Mouse (Mus musculus) layer of hippocampus, adult 18-20 months (tissue): ENCODE data around the gene Cnnm4. TPM values are rescaled to one million over a fixed set of nuclear protein-coding genes. Genes with fewer than 3 reads are reported as not detected.
A peak's percentile ranks its signal among the peaks of the same experiment; 100 is the strongest.

Experiments
- DNase-seq, 2 experiments: peaks; one replicate each; pipeline ENCODE4 v3.0.0; 2022; ENCODE audit warnings: low spot score in 2 of 2
- total RNA-seq, 2 experiments: library from RNA; stranded (reverse); gene quantifications; 2 replicates each; pipeline ENCODE4 v1.2.3; 2021

The Cnnm4 gene
- total RNA-seq, 2 experiments from 2014 or later, result 15.6 to 16.6 TPM

DNA sequence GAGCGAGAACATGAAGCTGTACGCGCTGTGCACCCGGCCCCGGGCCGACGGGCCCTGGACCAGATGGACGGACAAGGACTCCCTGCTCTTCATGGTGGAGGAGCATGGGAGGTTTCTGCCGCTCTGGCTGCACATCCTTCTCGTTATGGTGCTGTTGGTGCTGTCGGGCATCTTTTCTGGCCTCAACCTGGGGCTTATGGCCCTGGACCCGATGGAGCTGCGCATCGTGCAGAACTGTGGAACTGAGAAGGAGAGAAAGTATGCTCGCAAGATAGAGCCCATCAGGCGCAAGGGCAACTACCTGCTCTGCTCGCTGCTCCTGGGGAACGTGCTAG, 653 bp downstream of the Cnnm4 start:
- no peak for DNase-seq

DNA sequence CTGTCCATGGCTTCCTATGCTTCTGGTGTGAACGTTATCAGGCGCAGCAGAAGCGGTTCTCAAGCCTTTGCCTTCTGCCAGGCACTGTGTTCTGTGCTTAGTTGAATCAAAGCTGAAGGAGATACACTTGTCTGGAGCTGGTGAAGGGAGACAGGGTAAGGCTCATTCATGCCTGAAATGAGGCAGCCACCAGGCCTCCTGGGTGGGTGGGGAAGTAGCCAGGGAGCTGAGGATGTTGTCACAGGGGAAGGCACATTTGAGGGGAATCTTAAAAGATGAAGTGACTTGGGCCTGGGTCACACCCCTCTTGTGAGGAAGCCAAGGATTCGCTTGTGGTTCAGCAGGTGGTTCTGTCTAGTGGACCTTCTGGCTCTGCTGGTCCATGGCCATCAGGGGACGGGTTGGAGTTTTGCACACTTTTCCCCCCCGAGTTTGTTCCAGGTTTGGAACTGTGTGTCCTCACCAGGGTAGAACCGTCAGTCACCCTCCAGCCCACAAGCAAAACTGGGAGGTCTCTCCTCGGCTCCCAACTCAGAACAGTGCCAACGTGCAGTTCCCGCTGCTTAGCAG, 1.9 kb downstream of the Cnnm4 start:
- DNase-seq, result no peak

GRCm38 (mm10) chr1:36474646-36475045, 3.2 kb downstream of the Cnnm4 start:
- DNase-seq, result no peak

DNA sequence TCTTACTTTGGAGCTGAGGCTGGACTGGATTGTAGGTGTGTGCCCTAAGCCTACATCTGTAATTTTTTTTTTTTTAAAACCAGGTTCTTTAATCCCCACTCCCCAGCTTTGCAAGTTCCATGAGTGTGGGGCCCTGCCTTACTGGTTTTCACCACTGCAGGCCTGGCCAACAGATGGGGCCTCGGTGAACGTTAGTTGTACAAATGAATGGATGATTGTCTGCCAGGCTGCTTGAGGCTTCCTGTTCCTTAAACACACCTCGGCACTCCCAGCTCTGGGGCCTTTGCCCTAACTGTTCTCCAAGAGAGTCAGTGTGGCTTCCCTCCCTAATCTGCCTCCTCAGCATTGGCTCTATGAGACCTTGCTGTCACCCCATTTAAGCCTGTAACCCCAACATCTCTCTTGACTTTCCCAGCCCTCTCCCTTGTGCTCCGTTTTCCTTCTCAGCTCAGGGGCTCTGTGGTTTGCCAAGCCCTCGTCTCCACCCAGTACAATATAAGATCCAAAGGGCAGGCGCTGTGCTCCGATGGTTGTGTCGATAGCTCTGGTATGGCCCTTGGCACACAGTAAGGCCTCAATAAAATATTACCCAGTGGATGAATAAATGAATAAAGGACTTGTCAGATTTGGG, 4.2 kb downstream of the Cnnm4 start:
- DNase-seq, result no peak

DNA sequence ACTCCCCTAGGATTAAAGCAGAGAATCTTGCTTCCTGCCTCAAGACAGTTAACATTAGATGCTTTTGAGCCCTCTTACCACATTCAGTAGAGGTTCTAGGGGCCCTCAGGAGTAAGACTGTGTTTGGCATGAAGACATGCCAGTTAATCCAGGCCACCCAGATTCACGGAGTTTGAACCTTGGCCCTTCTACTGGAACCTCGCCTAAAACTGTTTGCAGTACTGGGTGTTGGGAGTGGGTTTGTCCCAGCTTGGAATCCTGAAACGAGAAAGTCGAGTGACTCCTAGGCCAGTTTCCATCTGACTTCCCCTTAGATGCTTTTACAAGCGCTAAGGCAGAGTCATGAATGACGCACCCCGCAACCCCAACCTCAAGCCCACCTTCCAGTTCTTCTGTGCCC, 5.0 kb downstream of the Cnnm4 start:
- no peak for DNase-seq

DNA sequence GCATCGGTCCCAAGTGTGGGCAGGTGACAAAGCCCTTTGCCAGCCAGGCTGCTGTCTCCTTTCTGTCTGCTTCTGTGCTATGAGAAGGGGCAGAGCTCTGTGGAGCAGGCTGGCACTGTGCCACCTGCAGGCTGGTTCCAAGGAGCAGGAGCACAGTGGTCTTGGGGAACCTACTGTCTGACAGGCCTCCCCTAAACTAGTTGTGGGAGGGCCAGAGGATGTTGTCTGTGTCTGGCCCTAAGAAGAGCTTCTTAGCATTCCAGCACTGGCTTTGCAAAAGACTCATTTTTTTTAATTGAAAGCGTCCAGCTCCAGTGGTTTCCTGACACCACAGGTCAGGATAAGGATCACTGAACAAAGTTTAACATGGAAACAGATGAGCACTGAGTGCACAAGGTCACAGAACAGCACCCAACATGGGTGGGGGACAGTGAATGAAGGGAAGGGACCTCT, 6.9 kb downstream of the Cnnm4 start:
- no peak for DNase-seq

- DNase-seq, result no peak
Observed at GRCm38 (mm10) chr1:36479903-36480899, 8.8 kb downstream of the Cnnm4 start.

- no peak for DNase-seq
Observed at GRCm38 (mm10) chr1:36483825-36484224, 12.4 kb downstream of the Cnnm4 start.

DNA sequence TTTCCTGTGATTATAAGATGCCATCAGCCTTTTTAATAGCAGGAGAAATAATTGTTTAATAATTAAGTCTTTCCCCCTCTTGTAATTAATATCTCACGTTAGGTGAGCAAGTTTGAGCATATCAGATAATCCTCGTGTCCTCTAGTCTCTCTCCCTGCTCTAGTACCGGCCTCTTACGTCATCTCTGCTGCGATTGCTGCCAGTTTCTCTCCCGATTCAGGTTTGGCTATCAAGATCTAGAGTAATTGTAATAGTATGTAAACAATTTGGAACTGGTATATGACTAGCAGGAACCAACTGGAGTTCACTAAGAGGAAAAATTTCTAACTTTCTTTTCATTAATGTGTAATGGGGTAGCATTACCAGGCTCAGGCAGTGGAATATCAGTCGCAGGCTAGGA, 13.7 kb downstream of the Cnnm4 start:
- DNase-seq, result no peak

DNA sequence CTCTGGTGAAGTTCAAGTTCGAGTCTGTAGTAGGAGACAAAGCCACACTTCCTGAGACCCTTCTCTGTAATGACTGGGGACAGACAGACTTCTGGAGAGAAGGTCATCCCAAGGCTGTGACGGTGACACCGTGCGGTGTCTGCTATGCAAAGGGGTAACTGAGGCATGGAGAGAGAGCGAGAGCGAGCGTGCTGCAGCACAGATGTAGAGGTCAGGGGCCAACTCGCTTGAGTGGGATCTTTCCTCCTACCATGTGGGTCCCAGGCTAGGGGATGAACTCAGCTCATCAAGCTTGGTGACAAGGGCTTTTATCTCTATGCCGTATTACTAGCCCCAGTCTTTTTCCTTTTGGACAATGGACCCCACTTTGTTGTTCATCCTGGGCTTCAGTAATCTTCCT, 15.7 kb downstream of the Cnnm4 start:
- no peak for DNase-seq

GRCm38 (mm10) chr1:36489661-36490060, 18.2 kb downstream of the Cnnm4 start:
- DNase-seq, result no peak

DNA sequence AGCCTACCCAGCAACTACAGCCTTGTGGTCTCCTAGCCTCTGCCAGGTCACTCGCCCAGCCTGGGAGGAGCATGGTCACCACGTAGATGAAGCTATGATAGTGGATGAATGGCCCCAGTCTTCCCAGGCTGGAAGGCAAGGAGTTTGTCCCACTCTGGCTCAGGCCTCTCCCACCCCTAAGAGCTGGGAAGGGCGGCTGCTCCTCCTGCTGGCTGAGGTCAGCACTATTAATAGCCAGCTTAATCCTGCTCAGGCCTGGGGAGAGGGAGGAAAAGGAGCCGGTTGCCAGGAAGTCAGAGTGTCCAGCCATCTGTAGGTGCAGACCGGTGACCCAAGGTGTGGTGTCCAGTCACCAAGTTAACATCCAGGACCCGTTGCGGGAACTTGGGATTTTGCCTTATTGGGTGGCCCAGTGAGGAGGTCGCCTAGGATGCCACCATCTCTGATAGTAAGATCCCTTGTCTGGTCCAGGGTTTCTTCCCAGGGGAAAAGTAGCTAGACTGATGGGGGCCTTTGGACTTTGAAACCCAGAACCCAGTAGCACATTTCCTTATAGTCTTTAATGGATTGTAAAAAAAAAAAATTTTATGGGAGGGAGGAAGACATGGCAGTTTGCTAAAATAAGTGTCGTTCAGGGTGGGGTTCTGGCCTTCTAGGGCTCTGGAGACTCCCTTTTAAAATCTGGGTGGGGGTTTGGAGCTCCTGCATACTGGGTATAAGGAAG, 21.2 kb downstream of the Cnnm4 start:
- DNase-seq, result no peak

DNA sequence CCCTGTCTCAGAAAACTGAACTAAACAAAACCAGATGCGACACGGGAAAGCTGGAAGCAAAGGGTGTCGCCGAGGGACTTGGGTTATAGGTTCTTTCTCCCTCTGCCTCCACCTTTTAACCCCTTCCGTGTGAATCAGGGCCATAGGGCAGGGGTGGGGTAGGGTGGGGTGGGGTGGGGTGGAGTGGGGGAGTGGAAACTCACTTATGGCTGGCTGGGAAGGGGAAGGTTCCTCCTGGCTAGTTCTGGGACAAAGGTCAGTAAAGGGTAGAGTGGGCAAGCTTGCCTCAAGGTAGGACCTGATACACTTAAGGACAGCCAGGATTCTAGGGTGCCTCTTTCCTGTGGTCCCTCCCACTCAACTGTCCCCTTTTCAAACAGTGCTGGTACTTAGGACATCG, 21.9 kb downstream of the Cnnm4 start:
- no peak for DNase-seq

DNA sequence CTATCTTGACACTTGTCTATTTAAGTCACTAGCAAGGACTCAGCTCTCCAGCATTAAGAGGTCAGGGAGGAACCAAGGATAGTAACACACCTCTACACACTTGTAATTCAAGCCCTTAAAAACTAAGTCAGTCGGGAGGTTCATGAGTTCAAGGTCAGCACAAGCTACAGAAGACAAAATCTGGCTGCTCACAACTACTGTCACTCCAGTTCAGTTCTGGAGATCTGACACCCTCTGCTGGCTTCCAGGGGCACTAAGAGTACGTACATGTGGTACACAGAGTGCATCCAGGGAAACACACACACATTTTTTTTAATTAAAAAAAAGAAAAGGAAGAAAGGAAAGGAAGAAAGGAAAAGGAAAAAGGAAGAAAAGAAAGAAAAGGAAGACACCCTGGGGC, 25.3 kb downstream of the Cnnm4 start:
- DNase-seq, result peak in 1 of 2 experiments; percentile 59

- no peak for DNase-seq
Observed at GRCm38 (mm10) chr1:36497312-36497711, 25.9 kb downstream of the Cnnm4 start.

- peak; percentile 32 to 82 for DNase-seq
Observed at GRCm38 (mm10) chr1:36501261-36501660, 29.8 kb downstream of the Cnnm4 start.

DNA sequence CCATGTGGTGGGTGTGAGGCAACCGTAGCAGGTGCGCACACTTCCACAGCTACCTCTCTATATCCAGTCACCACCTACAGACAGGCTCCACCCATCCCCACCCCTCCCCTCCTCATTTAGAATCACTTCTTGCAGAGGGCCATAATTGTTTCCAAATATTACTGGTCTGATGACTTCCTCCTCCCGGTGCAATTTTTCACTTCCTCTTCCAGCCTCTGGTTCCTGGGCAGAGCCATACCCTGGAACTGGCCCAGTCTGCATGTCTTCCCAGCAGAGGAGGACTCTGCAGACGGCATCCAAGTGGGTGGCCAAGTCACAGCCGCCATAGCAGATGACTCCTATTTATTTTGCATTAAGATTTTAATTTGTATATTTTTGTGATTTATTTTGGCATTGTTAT, 36.8 kb downstream of the Cnnm4 start:
- no peak for DNase-seq

DNA sequence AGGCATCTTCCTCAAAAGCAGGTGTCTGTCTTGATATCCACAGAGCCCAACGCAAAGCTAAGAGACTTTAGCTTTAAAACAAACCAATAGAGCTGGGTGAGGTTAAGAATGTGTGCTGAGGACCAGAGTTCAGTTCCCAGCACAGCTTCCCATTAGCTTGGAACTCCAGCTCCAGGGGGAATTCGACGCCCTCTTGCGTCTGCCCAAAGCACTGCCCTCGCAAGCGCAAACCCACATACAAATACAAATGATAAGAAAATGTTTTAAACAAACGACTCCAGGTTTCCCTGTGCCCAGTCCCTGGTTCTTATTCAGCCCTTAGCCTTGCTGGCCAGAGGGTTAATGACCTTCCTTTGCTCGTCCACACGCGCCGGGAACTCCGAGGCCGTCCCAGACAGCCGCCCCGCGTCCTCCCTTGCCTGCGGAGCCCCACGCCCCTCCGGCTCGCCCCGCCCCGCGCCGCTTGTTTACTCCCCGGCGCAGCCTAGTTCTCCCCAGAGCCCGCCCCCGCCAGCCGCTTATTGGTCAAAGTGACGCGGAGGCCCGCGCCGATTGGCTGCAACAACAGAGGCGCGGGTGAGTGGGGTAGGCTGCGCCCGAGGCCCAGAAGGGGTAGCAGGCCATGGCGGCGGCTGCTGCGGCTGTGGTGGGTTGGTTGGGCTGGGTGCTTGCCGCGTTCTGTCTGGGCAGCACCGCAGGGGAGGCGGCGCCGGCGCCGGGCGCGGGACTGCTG, 40.0 kb downstream of the Cnnm4 start, which contains the start of gene Cnnm3:
Gene Cnnm3, plus strand, starts transcription at position 579 of the 733 bp plus-strand sequence.
- peak; percentile 98 to 99 for DNase-seq

DNA sequence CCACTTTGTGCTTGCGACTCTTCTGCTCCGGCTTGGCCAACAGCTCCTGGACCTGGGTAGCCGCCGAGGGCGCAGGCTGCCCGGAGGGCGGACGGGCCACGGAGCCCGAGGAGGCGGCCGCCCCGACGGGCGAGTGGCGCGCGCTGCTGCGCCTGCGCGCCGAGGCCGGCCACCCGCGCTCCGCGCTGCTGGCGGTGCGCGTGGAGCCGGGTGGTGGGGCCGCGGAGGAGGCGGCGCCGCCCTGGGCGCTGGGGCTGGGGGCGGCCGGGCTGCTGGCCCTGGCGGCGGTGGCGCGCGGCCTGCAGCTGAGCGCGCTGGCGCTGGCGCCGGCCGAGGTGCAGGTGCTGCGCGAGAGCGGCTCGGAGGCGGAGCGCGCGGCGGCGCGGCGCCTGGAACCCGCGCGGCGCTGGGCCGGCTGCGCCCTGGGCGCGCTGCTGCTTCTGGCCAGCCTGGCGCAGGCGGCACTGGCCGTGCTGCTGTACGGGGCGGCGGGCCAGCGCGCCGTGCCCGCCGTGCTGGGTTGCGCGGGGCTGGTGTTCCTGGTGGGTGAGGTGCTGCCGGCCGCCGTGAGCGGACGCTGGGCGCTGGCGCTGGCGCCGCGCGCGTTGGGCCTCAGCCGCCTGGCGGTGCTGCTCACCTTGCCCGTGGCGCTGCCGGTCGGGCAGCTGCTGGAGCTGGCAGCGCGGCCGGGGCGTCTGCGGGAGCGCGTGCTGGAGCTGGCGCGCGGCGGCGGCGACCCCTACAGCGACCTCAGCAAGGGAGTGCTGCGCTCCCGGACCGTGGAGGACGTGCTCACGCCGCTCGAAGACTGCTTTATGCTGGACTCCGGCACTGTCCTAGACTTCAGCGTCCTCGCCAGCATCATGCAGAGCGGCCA, 40.9 kb downstream of the Cnnm4 start:
- peak; percentile 47 to 58 for DNase-seq

DNA sequence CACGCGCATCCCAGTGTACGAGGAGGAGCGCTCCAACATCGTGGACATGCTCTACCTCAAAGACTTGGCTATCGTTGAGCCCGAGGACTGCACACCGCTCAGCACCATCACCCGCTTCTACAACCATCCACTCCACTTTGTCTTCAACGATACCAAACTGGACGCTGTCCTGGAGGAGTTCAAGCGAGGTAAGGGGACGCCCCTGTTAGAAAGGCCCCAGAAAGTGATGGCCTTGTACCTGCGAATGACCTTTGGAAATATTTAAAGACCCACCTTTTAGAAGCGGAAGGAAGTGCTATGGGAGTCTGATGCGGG, 41.5 kb downstream of the Cnnm4 start:
- DNase-seq, result no peak
